Mouse (Mus musculus) limb, embryonic 11.5 days (tissue): Measurements from ENCODE around the gene Ganab. TPM values are rescaled to one million over a fixed set of nuclear protein-coding genes. Genes with fewer than 3 reads are reported as not detected.
"Not testable (repeated sequence)": the region's sequence is repeated elsewhere in the genome, so short reads cannot be mapped to it uniquely, and the experiment has no call there.

Experiments used
- ATAC-seq: fragments of 200-750 bp; cut with Nextera tagmentation; 2 replicates; pipeline ENCODE4 v1.8.0; 2017; ENCODE audit warnings: low read depth; ENCODE audit not compliant: insufficient number of reproducible peaks, low FRiP score, low TSS enrichment
- DNase-seq: peaks from one replicate; pipeline ENCODE4 v3.0.0-alpha.2; 2015; ENCODE audit warnings: low spot score
- H3K27ac ChIP-seq: fragments of 300-500 bp; sonication (generic); replicated peaks from 2 replicates; pipeline ENCODE4 v1.5.1; 2014; ENCODE audit warnings: low read depth, mild to moderate bottlenecking, low read length
- H3K27me3 ChIP-seq: fragments of 300-500 bp; sonication (generic); 2 replicates; pipeline ENCODE4 v1.6.1; 2014; ENCODE audit warnings: mild to moderate bottlenecking, low read length, mixed read lengths; ENCODE audit not compliant: control insufficient read depth, insufficient read depth
- H3K36me3 ChIP-seq: fragments of 300-500 bp; sonication (generic); 2 replicates; pipeline ENCODE4 v1.6.1; 2014; ENCODE audit warnings: mild to moderate bottlenecking, low read length, moderate library complexity, mixed read lengths; ENCODE audit not compliant: control insufficient read depth, insufficient read depth
- H3K4me1 ChIP-seq: fragments of 300-500 bp; sonication (generic); 2 replicates; pipeline ENCODE4 v1.6.1; 2014; ENCODE audit warnings: low read length, mixed read lengths; ENCODE audit not compliant: control insufficient read depth, insufficient read depth
- H3K4me2 ChIP-seq: fragments of 300-500 bp; sonication (generic); 2 replicates; pipeline ENCODE4 v1.6.1; 2014; ENCODE audit warnings: low read depth, mild to moderate bottlenecking, moderate library complexity; ENCODE audit not compliant: severe bottlenecking
- H3K4me3 ChIP-seq: fragments of 300-500 bp; sonication (generic); 2 replicates; pipeline ENCODE4 v1.5.1; 2014; ENCODE audit warnings: low read depth, low read length
- H3K9ac ChIP-seq: fragments of 300-500 bp; sonication (generic); 2 replicates; pipeline ENCODE4 v1.6.1; 2014; ENCODE audit warnings: mild to moderate bottlenecking, low read length
- H3K9me3 ChIP-seq: fragments of 300-500 bp; sonication (generic); 2 replicates; pipeline ENCODE4 v1.6.1; 2016; ENCODE audit warnings: low read length; ENCODE audit not compliant: control insufficient read depth
- WGBS: fragments of 180-500 bp; shearing (Covaris S2); extraction: QIAGEN DNeasy Blood & Tissue Kit; methylation state at CpG from one replicate; pipeline ENCODE4 v1.1.7; 2014; 5-methylcytosine and 5-hydroxymethylcytosine counted together
- polyA plus RNA-seq: library from polyadenylated mRNA; unstranded; fragments of >200 nt; fragmentation: Nextera tagmentation; extraction: Ambion mirVana; gene quantifications from 2 replicates; pipeline ENCODE4 v1.2.1, GENCODE M21; 2014

Gene Ganab
- polyA plus RNA-seq, 1 experiment from 2014 or later = 111 TPM

- H3K9ac ChIP-seq, H3K27me3 ChIP-seq, DNase-seq, H3K4me3 ChIP-seq, H3K4me2 ChIP-seq, H3K27ac ChIP-seq, H3K9me3 ChIP-seq, ATAC-seq: not testable (repeated sequence)
- peaks cover 11% of the 10 kb centered on the region; the same call in 1 of the 2 replicates for H3K36me3 ChIP-seq
- WGBS = 78% methylated on average over 5 of the region's 5 CpGs
- peaks cover 15% of the 10 kb centered on the region; the same call in 1 of the 2 replicates for H3K4me1 ChIP-seq
Observed at GRCm38 (mm10) chr19:8896231-8896630, 1.6 kb upstream of the Ganab start.

GRCm38 (mm10) chr19:8897211-8897864 is 533 bp upstream of the Ganab start:
- H3K27me3 ChIP-seq, H3K9me3 ChIP-seq: not testable (repeated sequence)
- DNase-seq (peak; percentile 58), ATAC-seq (peak; percentile 56; the same call in 1 of the 2 replicates)
- Histone ChIP-seq H3K36me3 (peaks cover 18% of the 10 kb centered on the region; the same call in 1 of the 2 replicates), H3K4me3 (peak overlapping the region; percentile 98), H3K4me1 (peaks cover 15% of the 10 kb centered on the region; the same call in 1 of the 2 replicates), H3K9ac (peak overlapping the region; percentile 97), H3K27ac (peak overlapping the region; percentile 30; the same call in 1 of the 2 replicates), H3K4me2 (peak overlapping the region; percentile 71)
- 23% methylated on average over 21 of the region's 21 CpGs for WGBS

- Histone ChIP-seq H3K4me3 (peak overlapping the region; percentile 98), H3K27me3 (no peaks in the 10 kb centered on the region), H3K4me1 (peaks cover 15% of the 10 kb centered on the region; the same call in 1 of the 2 replicates), H3K9me3 (no peaks in the 10 kb centered on the region), H3K4me2 (peak overlapping the region; percentile 71), H3K36me3 (peaks cover 24% of the 10 kb centered on the region), H3K27ac (peak overlapping the region; percentile 72; the same call in 1 of the 2 replicates), H3K9ac (peak overlapping the region; percentile 97)
- WGBS = 13% methylated on average over 13 of the region's 13 CpGs
- DNase-seq (no peak), ATAC-seq (no peak)
Observed at GRCm38 (mm10) chr19:8898576-8898975, 705 bp downstream of the Ganab start.

GRCm38 (mm10) chr19:8899079-8899478 is 1.2 kb downstream of the Ganab start:
- Histone ChIP-seq H3K27ac (no peak overlapping the region), H3K4me2 (peak overlapping the region; percentile 71), H3K9ac (peak overlapping the region; percentile 97), H3K4me3 (peak overlapping the region; percentile 98), H3K4me1 (peaks cover 15% of the 10 kb centered on the region; the same call in 1 of the 2 replicates), H3K36me3 (peaks cover 24% of the 10 kb centered on the region), H3K27me3 (no peaks in the 10 kb centered on the region), H3K9me3 (no peaks in the 10 kb centered on the region)
- DNase-seq (no peak), ATAC-seq (no peak)
- WGBS = 63% methylated on average over 3 of the region's 3 CpGs

- DNase-seq (no peak), ATAC-seq (no peak)
- Histone ChIP-seq H3K27me3 (no peaks in the 10 kb centered on the region), H3K4me2 (no peak overlapping the region), H3K9ac (no peak overlapping the region), H3K4me1 (peaks cover 7% of the 10 kb centered on the region; the same call in 1 of the 2 replicates), H3K36me3 (peaks cover 29% of the 10 kb centered on the region), H3K9me3 (no peaks in the 10 kb centered on the region), H3K27ac (no peak overlapping the region), H3K4me3 (no peak overlapping the region)
- WGBS = 93% methylated on average over 5 of the region's 5 CpGs
Observed at GRCm38 (mm10) chr19:8903412-8903811, 5.5 kb downstream of the Ganab start.

GRCm38 (mm10) chr19:8908531-8908930 is 10.7 kb downstream of the Ganab start:
- Histone ChIP-seq H3K9me3 (no peaks in the 10 kb centered on the region), H3K4me2 (no peak overlapping the region), H3K4me1 (no peaks in the 10 kb centered on the region), H3K36me3 (peaks cover 50% of the 10 kb centered on the region), H3K9ac (no peak overlapping the region), H3K4me3 (no peak overlapping the region), H3K27ac (no peak overlapping the region), H3K27me3 (no peaks in the 10 kb centered on the region)
- DNase-seq (no peak), ATAC-seq (no peak)
- WGBS = 90% methylated on average over 6 of the region's 6 CpGs

GRCm38 (mm10) chr19:8911810-8912209 is 13.9 kb downstream of the Ganab start:
- WGBS = 93% methylated on average over 5 of the region's 5 CpGs
- no peaks in the 10 kb centered on the region for H3K27me3 ChIP-seq
- H3K36me3 ChIP-seq = peaks cover 65% of the 10 kb centered on the region
- H3K27ac ChIP-seq = no peak overlapping the region
- no peak for ATAC-seq
- H3K4me1 ChIP-seq = no peaks in the 10 kb centered on the region
- H3K4me2 ChIP-seq = no peak overlapping the region
- no peak overlapping the region for H3K9ac ChIP-seq
- no peak for DNase-seq
- H3K9me3 ChIP-seq = no peaks in the 10 kb centered on the region
- H3K4me3 ChIP-seq = no peak overlapping the region

- H3K27me3 ChIP-seq = no peaks in the 10 kb centered on the region
- H3K4me3 ChIP-seq = no peak overlapping the region
- H3K4me2 ChIP-seq = no peak overlapping the region
- no peak overlapping the region for H3K27ac ChIP-seq
- DNase-seq = no peak
- 92% methylated on average over 3 of the region's 3 CpGs for WGBS
- H3K9ac ChIP-seq = no peak overlapping the region
- H3K36me3 ChIP-seq = peaks cover 48% of the 10 kb centered on the region
- no peaks in the 10 kb centered on the region for H3K4me1 ChIP-seq
- ATAC-seq = no peak
- H3K9me3 ChIP-seq = no peaks in the 10 kb centered on the region
Observed at GRCm38 (mm10) chr19:8914212-8914611, 16.3 kb downstream of the Ganab start.
